Mouse (Mus musculus) spleen, adult 12 weeks (tissue): ENCODE results near the gene 4833439L19Rik.
A peak's percentile ranks its signal among the peaks of the same experiment; 100 is the strongest.

Source experiments
- DNase-seq: peaks from one replicate; pipeline ENCODE4 v3.0.0; 2022; ENCODE audit warnings: low spot score

The 4833439L19Rik gene

GRCm38 (mm10) chr13:54520221-54520620 is 45.0 kb downstream of the 4833439L19Rik start:
- no peak for DNase-seq

DNA sequence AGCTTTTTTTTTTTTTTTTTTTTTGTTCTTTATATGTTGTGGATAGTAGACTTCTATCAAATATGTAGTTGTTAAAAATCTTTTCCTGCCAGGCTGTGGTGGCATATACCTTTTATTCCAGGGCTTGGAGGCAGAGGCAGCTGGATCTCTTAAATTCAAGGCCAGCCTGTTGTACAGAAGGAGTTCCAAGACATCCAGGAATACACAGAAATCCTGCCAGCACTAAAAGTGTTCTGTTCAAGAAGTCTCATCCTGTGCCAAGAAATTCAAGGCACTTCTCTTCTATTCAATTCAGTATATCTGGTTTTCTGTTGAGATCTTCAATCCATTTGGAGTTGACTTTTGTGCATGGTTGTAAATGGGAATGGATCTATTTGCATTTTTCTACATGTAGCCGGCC is 59.3 kb downstream of the 4833439L19Rik start:
- no peak for DNase-seq

GRCm38 (mm10) chr13:54504611-54505260 is 60.5 kb downstream of the 4833439L19Rik start:
- DNase-seq: no peak

GRCm38 (mm10) chr13:54503604-54504521 is 61.4 kb downstream of the 4833439L19Rik start, which contains the start of gene Simc1:
TSS of gene Simc1 (plus strand) at chr13:54503779.
- DNase-seq: peak; percentile 65

DNA sequence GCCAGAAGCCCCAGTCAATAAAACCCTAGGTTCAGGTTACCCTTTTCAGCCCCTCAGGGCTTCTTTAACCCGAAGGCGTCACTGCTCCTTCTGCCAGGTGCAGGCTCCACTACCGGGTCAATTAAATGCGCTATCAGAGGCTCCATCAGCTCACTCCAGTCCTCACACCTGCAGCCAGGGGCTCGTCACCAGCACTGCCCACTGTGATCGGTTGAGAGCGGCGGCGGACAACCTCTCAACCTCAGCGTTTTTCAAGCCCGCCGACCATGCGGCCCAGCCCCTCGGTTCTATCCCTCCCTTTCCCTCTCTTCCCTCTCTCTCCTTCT is 62.0 kb downstream of the 4833439L19Rik start:
- no peak for DNase-seq

DNA sequence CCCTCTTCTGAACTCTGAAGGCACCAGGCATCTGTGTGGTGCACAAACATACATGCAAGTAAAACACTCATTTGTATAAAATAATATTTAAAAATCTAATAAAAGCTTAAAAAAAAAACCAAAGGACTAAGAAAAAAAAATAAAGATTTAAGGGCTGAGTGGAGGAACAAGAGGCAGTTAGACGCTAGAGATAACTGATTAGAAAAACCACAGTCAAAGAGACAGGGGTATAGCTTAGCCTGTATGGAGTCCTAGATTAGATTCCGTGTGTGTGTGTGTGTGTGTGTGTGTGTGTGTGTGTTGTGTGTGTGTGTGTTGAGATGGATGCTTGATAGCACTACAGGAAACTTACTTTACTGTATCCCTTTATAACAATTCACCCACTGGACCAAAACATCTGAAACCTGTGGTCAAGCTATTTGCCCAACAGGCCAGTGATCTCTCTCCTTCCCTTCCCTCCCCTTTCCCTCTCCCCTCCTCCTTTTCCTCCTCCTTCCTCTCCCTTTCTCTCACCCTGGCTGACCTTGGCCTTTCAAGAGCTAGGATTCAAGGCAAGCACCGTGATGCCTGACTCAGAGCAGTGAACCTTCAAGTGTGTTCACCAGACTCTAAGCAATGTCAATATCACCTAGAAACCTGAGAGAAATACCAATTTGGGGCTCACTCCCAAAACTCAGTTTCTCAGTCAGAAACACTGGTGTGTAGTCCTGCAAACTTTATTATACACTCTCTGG is 63.1 kb downstream of the 4833439L19Rik start:
- DNase-seq: no peak

DNA sequence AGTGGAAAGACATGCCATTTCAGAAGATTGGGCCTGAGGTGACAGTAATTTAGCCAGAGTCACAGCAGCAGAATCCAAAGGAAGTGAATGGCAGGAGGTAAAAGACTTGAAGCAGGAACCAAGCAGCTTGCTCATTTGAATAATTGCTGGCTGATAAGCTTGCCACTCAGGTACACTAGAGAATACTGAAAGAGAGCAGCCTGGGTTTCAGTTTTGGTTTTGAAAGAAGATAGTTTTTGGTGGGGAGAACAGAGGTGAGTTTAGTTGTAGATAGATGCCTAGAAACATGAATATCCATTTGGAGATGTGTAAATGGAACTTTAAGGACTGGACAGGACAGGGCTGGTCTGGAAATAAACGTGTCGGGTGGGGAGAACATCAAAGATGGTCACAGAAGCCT is 63.9 kb downstream of the 4833439L19Rik start:
- no peak for DNase-seq
